Mouse (Mus musculus) left cerebral cortex, adult 2 months (tissue): ENCODE data around the gene Agap3. TPM values are rescaled to one million over a fixed set of nuclear protein-coding genes. Genes with fewer than 3 reads are reported as not detected.

Experiments used
- DNase-seq, 2 experiments: peaks; one replicate each; pipeline ENCODE4 v3.0.0; 2021 to 2022; ENCODE audit warnings: low spot score in 2 of 2, mixed read lengths in 1 of 2; ENCODE audit errors: extremely low spot score in 1 of 2
- H3K27ac ChIP-seq: fragments of 200-600 bp; 2 replicates; pipeline ENCODE4 v1.8.1; 2022
- H3K4me3 ChIP-seq: fragments of 200-600 bp; 2 replicates; pipeline ENCODE4 v1.8.1; 2022
- CTCF ChIP-seq: fragments of 200-600 bp; IDR thresholded peaks from 2 replicates; pipeline ENCODE4 v1.8.1; 2022; ENCODE audit warnings: antibody characterized with exemption, mild to moderate bottlenecking, moderate library complexity
- intact Hi-C: fragments of 180-260 bp; cut with DNase I; formaldehyde crosslinking; loops from one replicate; pipeline ENCODE4 v1.15.1; 2025
- total RNA-seq, 2 experiments: library from RNA; stranded (reverse); gene quantifications; 2 replicates each; pipeline ENCODE4 v1.2.3; 2021

Gene Agap3
- total RNA-seq, 2 experiments from 2014 or later: 527 to 560 TPM

DNA sequence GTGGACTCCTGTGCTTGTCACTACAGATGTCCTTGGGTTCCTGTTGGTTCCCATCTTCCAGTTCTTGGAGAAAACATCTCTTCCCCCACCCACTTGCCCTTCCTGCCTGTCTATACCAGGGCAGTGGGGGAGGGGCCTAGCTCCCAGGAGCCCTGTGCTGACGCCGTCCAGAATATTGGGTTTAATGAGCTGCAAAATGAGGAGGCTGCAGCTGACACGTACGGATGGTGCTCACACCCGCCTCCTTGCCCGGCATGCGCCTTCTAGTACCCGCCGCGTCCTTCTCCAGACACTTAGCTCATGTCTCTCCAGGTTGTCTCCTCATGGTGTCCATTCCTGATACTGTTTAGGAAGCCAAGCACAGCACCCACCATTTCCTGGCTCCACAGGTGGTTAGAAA, 47.1 kb downstream of the Agap3 start:
- no peak for TF ChIP-seq CTCF
- intact Hi-C loops: no loop called here
- Histone ChIP-seq H3K27ac (no peak overlapping the region), H3K4me3 (no peak overlapping the region)
- DNase-seq: no peak

GRCm38 (mm10) chr5:24500851-24501250, 48.9 kb downstream of the Agap3 start:
- no peak for TF ChIP-seq CTCF
- no peak for DNase-seq
- Histone ChIP-seq H3K27ac (no peak overlapping the region), H3K4me3 (no peak overlapping the region)
- intact Hi-C loops: no loop called here

DNA sequence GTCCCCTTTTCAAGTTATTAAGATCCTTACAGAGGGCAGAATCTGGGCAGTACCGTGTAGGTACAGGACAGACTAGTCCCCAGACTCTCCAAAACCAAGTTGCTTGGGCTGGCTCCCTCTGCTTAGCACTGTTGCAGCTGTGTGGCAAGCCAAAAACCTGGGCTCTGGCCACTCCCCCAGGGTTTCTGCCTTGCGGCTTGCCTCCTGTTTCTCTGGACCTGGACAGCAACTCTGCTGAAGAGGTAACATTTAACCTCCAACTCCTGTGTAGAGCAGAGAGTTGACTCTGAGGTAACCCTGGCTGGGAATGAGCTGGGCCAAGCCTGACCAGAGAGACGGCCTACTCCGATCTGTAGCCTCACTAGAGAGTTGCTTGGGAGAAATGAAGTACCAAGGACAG, 50.8 kb downstream of the Agap3 start:
- TF ChIP-seq CTCF: no peak
- no peak for DNase-seq
- Histone ChIP-seq H3K27ac (no peak overlapping the region), H3K4me3 (no peak overlapping the region)
- intact Hi-C loops: no loop called here

- TF ChIP-seq CTCF: no peak
- no peak for DNase-seq
- intact Hi-C loops: no loop called here
- H3K4me3 ChIP-seq: no peak overlapping the region
- H3K27ac ChIP-seq: no peak overlapping the region
These were observed 53.5 kb downstream of the Agap3 start for GRCm38 (mm10) chr5:24505513-24505912.

GRCm38 (mm10) chr5:24508406-24508805, 56.4 kb downstream of the Agap3 start:
- no peak; the same call in 1 of the 2 replicates for TF ChIP-seq CTCF
- no peak overlapping the region for H3K27ac ChIP-seq
- no peak overlapping the region for H3K4me3 ChIP-seq
- intact Hi-C loops: no loop called here
- DNase-seq: no peak

DNA sequence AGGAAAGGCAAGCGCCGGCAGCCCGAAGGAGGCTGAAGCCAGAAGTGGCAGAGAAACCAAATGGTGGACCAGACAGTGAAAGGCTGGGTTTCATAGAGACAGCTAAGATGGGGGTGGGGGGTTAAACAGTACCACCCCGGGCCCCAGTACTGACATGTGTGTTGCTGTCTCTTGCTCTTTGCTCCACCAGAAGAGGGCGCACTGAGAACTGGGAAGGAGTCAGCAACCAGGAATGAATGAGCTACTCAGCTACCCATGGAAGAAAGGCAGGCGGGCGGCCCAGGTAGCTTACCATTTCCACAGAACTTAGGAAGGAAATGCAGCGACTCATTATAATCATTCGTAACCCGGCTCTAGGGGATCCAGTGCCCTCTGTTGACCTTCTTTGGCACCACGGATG, 58.7 kb downstream of the Agap3 start:
- TF ChIP-seq CTCF: peak; percentile 67
- Histone ChIP-seq H3K27ac (no peak overlapping the region), H3K4me3 (no peak overlapping the region)
- intact Hi-C loops: loop anchor here (2.0 kb wide), 1 partner anchor 142 kb away; no protein-coding TSS in a partner anchor
- DNase-seq: peak in 1 of 2 experiments; percentile 52

DNA sequence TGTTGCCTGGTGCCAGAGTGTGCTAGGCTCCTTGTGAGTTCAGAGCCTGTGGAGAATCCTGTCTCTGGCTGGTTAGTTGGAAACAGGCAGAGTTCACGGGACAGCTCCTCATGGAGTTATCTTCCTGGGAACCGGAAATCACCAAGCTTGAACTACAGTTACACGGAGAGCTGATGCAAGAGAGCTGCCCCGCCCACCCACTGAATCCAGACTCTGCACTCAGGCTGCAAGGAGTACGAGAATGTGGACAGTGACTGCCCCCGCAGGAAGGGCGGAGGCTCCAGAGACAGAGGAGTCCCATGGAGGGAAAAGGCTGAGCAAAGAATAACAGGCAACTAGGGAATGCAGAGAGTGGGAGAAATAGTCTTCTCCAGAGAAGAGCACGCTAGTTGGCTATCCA, 60.3 kb downstream of the Agap3 start:
- no peak for DNase-seq
- H3K4me3 ChIP-seq: no peak overlapping the region
- intact Hi-C loops: no loop called here
- no peak overlapping the region for H3K27ac ChIP-seq
- TF ChIP-seq CTCF: no peak

DNA sequence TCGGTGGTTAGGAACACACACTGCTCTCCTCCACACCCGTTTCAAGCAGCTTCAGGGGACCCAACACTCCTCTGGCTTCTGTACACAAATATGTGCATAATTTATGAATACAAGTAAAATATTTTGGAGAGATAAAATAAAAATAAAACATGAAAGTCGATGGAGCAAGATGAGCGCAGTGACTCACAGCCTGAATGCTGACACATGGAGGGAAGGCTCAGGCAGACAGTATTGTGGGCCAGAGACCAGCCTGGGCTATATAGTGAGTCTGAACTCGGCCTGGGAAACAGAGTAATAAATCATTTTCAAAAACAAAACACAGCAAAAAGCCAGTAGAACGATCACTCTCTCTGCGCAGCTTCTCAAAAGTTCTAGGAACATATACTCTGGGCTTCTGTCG, 69.4 kb downstream of the Agap3 start:
- Histone ChIP-seq H3K27ac (no peak overlapping the region), H3K4me3 (no peak overlapping the region)
- DNase-seq: no peak
- intact Hi-C loops: no loop called here
- no peak for TF ChIP-seq CTCF

GRCm38 (mm10) chr5:24523806-24524205, 71.8 kb downstream of the Agap3 start:
- intact Hi-C loops: no loop called here

GRCm38 (mm10) chr5:24524522-24524921, 72.5 kb downstream of the Agap3 start:
- intact Hi-C loops: no loop called here
- TF ChIP-seq CTCF: no peak
- no peak overlapping the region for H3K27ac ChIP-seq
- DNase-seq: no peak
- no peak overlapping the region for H3K4me3 ChIP-seq

More at GRCm38 (mm10) chr5:24523806-24524205, 71.8 kb downstream of the Agap3 start:
- Histone ChIP-seq H3K27ac (no peak overlapping the region), H3K4me3 (no peak overlapping the region)
- TF ChIP-seq CTCF: no peak
- no peak for DNase-seq

DNA sequence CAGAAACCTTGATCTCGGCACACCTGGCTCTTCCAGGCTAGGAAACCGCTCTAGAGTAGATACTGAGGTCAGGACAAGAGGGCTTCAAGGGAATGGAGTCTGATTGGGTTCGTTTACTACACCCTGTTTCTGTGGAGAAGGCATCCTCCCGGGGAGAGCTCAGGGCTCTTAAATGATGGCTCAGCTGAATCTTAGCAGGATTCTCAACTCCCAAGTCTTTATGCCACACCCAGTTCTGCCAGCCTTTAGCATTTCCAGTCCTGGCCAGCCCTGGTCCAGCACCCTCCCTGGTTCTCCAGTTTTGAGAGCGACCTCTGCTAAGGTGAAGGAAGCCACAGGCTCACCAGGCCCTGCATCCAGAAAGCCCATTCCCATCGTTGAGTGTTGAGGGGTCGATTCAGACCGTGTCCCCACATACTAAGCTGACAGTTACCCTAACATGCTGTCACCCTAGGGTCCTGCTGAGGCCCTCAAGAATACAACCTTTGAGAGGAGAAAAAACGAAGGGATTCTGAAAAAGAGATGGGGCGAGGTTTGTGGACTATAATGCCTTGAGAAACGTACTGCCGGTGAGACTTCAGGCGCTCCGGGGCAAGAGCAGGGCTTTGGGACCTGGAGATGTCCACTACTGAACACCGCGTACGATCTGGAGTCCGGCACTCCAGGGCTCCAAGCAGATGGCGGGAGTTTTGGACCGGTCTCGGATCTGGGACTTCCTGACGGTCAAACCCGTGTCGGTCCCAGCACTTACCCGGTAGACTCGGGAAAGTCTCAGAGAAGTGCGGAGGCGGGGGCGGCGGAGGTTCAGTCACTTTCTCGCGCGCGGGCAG, 73.6 kb downstream of the Agap3 start:
- Histone ChIP-seq H3K4me3 (no peak overlapping the region; the same call in 1 of the 2 replicates), H3K27ac (no peak overlapping the region)
- no peak for TF ChIP-seq CTCF
- DNase-seq: no peak
- intact Hi-C loops: no loop called here

- no peak; the same call in 1 of the 2 replicates for TF ChIP-seq CTCF
- no peak overlapping the region for H3K27ac ChIP-seq
- DNase-seq: no peak
- peak overlapping the region; percentile 35 for H3K4me3 ChIP-seq
- intact Hi-C loops: no loop called here
These were observed 74.4 kb downstream of the Agap3 start for GRCm38 (mm10) chr5:24526190-24526888.

GRCm38 (mm10) chr5:24526889-24527230, 74.9 kb downstream of the Agap3 start, which contains the start of gene Gbx1:
Gene Gbx1 (minus strand): TSS chr5:24527202.
- Histone ChIP-seq H3K4me3 (peak within 1 kb of the TSS; percentile 35), H3K27ac (no peak within 1 kb of the TSS)
- no peak for DNase-seq
- intact Hi-C loops: no loop called here
- peak; percentile 7 for TF ChIP-seq CTCF
